Mouse (Mus musculus) right cerebral cortex, postnatal 14 days (tissue): ENCODE data around the gene Gstp3.

ENCODE experiments used
- DNase-seq: peaks from one replicate; pipeline ENCODE4 v3.0.0; 2022

Gene Gstp3

DNA sequence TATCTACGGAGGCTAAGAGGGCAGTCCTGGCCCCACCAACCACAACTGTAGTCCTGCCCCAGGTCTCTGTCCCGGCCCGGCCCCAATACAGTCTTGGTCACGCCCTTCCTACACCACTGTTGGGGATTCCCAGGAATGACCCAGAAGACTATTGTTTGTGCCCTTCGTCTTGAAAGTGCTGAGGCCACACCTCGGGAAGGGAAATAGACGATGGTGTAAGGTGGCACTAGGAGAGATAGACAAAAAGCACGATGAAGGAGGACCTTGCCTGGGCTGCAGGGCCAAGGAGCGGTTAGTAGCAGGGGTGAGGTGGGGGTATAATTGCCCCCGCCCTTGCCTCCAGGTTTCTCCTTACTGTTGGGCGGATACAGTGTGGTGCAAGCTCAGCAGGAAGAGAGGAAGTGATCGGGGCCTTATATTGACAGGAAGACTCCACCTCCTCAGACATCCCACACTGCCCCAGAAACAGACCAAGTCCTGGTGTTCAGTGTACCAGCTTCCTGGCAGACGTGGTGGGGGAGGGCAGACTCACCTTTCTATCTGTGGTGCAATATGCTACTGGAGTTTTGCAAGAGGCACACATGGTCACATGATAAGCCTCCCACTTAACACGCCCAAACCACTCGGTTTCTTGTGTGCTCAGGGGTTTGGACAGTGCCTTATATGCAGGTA lies at the start of gene Gstp3:
TSS of gene Gstp3 (minus strand) at position 501 of the 672 bp plus-strand sequence.
- DNase-seq: no peak

GRCm38 (mm10) chr19:4108535-4108934 lies 49.2 kb upstream of the Gstp3 start:
- no peak for DNase-seq

GRCm38 (mm10) chr19:4106654-4107053 lies 47.3 kb upstream of the Gstp3 start:
- DNase-seq: no peak

DNA sequence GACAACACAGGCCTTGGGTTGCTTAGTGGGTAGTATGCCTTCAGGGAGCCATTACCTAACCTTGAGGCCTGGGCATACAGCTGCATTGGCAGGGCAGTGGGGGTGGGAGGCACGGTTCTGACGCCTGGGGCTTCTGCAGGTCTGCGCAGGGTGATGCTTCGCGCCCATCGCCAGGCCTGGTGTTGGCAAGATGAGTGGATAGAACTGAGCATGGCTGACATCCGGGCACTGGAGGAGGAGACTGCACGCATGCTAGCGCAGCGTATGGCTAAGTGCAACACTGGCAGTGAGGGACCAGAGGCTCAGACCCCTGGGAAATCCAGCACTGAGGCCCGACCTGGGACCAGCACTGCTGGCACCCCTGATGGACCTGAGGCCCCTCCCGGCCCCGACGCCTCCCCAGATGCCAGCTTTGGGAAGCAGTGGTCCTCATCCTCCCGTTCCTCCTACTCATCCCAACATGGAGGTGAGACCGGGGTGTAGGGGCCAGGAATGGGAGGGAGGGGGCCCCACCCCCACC lies 45.4 kb upstream of the Gstp3 start:
- no peak for DNase-seq

GRCm38 (mm10) chr19:4103792-4104191 lies 44.4 kb upstream of the Gstp3 start:
- no peak for DNase-seq

DNA sequence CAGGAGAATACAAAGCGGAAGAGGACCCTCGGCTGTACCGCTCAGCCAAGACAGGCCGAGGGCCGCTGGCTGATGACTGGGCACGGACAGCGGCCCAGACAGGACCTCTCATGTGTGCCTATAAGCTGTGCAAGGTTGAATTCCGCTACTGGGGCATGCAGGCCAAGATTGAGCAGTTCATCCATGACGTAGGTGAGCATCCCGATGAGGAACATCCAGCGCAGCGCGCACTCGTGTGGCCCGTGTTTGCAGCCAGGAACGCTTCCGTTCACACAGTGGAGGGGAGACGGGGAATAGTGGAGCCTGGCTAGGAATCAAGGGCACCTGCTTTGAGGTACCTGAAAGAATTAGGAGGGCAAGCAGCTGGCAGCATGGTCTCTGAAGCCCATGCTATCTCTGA lies 43.9 kb upstream of the Gstp3 start:
- no peak for DNase-seq

DNA sequence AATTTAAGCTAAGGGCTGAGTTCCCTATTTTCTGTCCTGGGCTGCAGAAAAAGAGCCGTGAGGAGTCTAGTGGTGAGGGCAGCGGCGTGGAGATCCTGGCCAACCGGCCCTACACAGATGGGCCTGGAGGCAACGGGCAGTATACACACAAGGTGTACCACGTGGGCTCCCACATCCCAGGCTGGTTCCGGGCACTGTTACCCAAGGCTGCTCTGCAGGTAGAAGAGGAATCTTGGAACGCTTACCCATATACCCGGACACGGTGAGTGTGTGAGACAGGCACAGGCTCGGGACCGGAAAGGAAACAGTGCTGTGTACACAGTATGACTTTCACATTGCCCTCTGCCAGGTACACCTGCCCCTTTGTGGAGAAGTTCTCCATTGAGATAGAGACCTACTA lies 43.3 kb upstream of the Gstp3 start:
- no peak for DNase-seq

- DNase-seq: no peak
Observed at GRCm38 (mm10) chr19:4102049-4102448, 42.7 kb upstream of the Gstp3 start.

DNA sequence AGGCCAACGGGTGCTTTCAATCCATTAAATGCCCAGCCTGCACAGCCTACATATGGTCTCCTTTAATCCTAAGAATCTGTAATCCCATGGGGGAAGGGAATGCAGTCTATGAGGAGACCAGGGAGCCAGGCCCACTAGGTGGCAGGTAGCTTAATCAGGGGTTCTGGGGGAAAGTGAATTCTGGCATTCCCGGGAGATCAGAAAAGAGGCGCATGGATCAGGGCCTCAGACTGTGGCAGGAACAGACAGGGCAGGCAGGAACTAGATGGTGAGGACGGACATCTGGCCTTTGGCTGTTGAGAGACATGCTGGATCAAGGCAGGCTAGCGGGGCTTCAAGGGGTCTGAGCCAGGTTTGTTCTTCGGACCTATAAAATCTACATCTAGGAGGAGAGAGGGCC lies 42.1 kb upstream of the Gstp3 start:
- DNase-seq: no peak

DNA sequence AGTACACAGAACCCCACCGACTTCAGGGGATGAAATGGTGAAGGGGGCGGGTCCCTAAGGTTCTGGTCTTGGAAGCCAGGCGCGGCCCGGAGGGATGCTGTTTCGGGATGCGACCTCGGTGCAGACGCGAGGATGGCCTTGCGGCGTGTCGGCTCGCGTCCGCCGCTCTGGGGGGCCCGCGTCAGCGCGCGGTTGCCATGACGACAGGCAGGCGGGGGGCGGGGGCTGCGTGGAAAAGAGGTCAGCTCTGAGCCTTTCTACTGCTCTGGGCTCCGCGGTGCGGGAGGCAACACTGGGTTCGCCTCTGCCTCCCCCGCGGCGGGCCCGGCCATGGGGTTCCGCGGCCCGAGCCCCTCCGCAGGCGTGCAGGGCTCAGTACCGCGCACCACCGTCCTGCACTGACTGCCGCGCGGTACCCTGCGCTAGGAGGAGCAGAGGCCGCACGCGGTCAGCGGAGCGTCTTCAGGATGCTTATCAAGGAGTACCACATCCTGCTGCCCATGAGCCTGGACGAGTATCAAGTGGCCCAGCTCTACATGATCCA lies 41.4 kb upstream of the Gstp3 start:
- peak; percentile 77 for DNase-seq

- DNase-seq: peak; percentile 60
Observed at GRCm38 (mm10) chr19:4099837-4100717, 40.7 kb upstream of the Gstp3 start, which contains the start of gene Pitpnm1. Pitpnm1 (plus strand) TSS chr19:4099998.

GRCm38 (mm10) chr19:4099056-4099455 lies 39.7 kb upstream of the Gstp3 start:
- DNase-seq: peak; percentile 94

- no peak for DNase-seq
Observed at GRCm38 (mm10) chr19:4098426-4098825, 39.1 kb upstream of the Gstp3 start.

GRCm38 (mm10) chr19:4097441-4097825 lies 38.1 kb upstream of the Gstp3 start:
- no peak for DNase-seq

DNA sequence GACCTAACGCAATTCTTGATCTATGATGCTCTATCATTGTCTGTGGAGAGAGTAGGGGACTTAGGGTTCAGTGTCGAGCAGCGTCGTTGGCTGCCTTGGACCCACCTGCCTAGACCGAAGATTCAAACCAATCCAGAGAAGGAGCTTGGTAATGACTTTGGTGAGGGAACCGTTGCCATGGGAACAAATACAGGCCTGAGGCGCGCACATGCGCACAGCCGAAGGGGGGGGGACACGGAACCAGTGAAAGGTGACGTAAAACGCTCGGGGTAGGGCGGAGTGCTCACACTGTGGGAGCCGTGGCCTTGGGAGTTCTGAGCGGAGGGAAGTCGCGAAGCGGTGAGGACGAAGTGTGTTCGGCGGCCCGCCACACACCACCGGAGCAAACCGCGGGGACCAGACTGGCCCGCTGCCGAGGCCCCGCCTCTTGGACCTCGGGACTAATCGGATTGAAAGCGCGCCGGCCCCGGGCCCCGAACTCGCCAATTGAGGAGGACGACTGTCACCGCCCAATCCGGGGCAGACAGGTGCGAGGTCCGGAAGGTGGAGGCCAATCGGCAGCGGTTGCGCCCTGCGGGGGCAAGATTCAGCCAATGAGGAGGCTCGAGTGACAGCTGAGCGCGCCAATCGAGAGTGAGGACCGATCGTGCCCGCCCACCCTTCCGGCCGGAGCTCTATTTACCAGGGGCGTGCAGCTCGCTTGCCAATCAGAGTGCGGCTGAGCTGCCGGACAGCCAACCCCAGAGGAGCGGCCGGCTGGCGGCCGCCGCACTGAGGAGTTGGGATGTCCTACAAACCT lies 37.5 kb upstream of the Gstp3 start, which contains the start of gene Cdk2ap2:
TSS of gene Cdk2ap2 (plus strand) at position 541 of the 799 bp plus-strand sequence.
- peak; percentile 99 for DNase-seq

DNA sequence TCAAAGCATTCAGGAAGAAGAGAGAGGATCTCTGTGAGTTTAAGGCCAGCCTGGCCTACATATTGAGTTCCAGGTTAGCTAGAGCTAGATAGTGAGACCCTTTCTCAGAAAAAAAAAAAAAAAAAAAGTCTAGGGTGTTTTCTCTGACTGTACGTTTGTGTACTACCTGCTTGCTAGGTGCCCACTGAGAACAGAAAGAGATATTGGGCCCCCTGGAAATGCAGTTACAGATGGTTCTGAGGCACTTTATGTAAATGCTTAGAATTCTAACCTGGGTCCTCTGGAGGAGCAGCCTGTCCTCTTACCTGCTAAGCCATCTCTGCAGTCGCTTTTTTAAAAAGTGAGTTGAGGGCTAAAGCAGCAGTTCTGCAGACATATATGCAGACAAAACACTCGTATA lies 36.4 kb upstream of the Gstp3 start:
- DNase-seq: no peak

- no peak for DNase-seq
Observed at GRCm38 (mm10) chr19:4094774-4095303, 35.5 kb upstream of the Gstp3 start.

DNA sequence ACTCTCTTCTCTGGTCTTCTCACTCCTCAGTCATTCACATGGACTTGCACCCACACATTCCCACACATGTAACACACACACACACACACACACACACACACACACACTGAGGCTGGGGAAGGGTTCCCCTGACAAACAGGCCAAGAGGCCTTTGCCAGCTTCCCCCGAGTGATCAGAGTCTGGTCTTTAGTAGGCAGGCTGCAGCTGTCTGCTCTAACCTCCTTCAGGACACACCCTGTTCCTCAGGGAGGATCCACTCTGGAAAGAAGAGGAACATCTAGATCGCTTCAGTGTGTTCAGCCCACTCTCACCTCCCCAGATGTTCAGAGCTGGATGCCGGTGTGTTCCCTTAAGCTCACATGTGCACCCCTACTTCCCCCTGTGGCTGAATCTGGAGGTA lies 35.0 kb upstream of the Gstp3 start:
- no peak for DNase-seq

- DNase-seq: no peak
Observed at GRCm38 (mm10) chr19:4093772-4094171, 34.4 kb upstream of the Gstp3 start.

DNA sequence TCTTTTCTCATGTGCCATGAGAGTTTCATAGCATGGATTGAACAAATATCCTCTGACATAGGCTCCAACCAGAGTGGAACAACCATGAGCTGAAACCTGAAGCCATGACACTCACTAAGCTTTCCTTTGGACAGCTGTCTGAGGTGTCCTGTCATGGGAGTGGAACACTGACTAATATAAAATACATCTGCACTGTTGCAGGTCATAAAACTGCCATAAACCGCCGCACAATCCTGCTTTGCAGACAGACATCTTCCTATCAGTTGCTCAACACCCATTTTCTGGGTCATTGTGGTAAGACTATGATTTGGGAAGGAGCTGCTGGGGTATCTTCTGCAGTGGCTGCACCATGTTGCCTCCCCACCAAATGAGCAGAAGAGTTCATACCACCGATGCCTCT lies 33.4 kb upstream of the Gstp3 start:
- DNase-seq: no peak

GRCm38 (mm10) chr19:4091383-4091782 lies 32.0 kb upstream of the Gstp3 start:
- no peak for DNase-seq

- DNase-seq: no peak
Observed at GRCm38 (mm10) chr19:4090446-4090845, 31.1 kb upstream of the Gstp3 start.
